Mouse (Mus musculus): Measurements from ENCODE around the gene Fem1b.

DNA sequence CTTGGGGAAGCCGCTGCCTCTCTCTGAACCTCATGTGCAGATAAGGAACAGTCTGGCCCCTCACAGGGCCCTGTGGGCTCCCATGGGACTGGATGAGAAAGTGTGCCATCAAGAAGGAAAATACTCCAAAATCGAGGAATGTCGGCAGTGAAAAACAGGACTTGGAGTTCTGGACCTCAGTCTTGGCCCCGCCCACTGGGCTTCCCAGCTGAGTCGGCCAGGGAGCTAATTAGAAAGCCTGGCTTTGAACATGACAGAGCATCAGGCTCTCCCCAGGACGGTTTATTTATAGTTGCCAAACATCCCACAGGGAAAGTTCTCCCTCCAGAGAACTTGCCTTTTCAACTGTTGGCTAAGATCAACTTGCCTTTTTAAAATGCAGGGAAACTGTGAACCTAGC lies 62.1 kb downstream of the Fem1b start:
- TF ChIP-seq TAL1 (conservative IDR thresholded peaks at IDR 0.05; ENCODE audit: low read depth, low read length) (no peak), CTCF (IDR thresholded peaks at IDR 0.05; ENCODE audit: low read depth, low read length) (no peak)

Data from G1E (cell line).